Mouse (Mus musculus) C2C12 (cell line): ENCODE data around the gene Mcfd2.

Experiments
- CEBPB ChIP-seq: IDR thresholded peaks from one replicate; pipeline ENCODE4 v1.6.1; 2011; ENCODE audit warnings: low read depth, mild to moderate bottlenecking, control low read depth, moderate library complexity
- CTCF ChIP-seq: IDR thresholded peaks from one replicate; pipeline ENCODE4 v1.5.1; 2011; ENCODE audit not compliant: control insufficient read depth, insufficient read depth, insufficient read length

DNA sequence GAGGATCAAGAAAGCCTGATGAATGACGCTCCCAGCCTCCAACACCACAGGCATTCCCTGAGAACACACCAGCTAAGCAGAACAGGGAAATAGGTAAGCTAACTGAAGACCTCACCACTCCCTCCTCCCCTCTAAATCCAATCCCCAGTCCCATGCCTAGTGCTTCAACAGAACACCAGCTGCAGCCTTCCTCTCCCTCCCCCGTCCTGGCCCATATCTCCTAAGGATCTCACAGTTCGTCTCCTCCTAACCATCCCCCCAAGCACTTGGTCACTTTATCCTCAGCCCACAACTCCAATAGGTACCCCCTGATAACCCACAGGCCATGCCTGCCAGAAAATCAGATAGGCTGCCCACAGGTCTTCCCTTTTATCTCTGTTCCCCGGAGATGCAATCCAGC is 37.9 kb downstream of the Mcfd2 start:
- TF ChIP-seq CTCF (no peak), CEBPB (no peak)
